Mouse (Mus musculus): Measurements from ENCODE around the gene Entpd2.

- no peak for TF ChIP-seq CTCF (IDR thresholded peaks at IDR 0.05; ENCODE audit: control insufficient read depth, insufficient read depth, insufficient replicate concordance, low read depth, low read length)
- TF ChIP-seq POLR2A (IDR thresholded peaks at IDR 0.05; ENCODE audit: control insufficient read depth, low read depth, low read length): no peak
Observed at GRCm38 (mm10) chr2:25433101-25433500, 37.4 kb downstream of the Entpd2 start.
